Comparison of ENCODE assay signal across 12 mouse cellular contexts in the genomic region with DNA sequence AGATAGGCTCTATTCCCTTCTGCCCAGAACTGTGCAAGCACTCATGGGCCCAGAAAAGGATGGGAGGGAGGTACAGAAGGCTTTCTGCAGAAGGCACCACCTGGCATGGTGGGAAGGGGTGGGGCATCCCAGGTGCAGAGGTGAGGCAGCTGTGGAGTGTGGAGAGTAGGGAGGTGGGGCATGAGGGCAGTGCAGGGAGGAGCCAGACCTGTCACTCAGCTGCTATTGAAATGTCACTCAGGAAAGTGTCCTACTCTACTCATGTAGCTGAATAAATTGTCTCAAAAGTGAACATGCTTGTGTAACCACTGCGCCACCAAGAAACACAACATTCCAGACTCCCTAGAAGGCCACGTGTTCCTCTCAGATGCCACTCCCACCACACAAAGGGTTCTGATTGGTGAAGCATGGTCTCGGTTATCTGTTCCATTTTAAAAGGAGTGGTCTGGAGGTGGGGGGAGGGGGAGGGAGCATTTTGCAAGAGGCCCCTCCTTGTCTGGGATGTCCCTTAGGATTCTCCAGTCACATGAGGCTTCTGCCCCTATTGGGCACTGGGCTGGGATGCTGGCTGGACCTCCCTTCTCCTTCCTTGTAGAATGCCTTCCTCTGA. TPM values are rescaled to one million over a fixed set of nuclear protein-coding genes. Genes with fewer than 3 reads are reported as not detected.
DNase-seq lines count a peak whose midpoint lies in the region; ATAC-seq and TF ChIP-seq lines count a peak whose summit lies in the region.
"Had no signal": no experiment of that assay in that cellular context is flagged by ENCODE, and none has a peak within 500 bp of the region (broad histone marks: within the 10 kb centered on the region; RNA-seq: fewer than 3 reads in every experiment).

No protein-coding gene starts in this region.

- H3K4me2 ChIP-seq in hindbrain, embryonic 13.5 days = no peak overlapping the region
- no peak overlapping the region for H3K4me2 ChIP-seq in hindbrain, embryonic 14.5 days (replicated peaks)
- no peak overlapping the region for H3K4me2 ChIP-seq in embryonic facial prominence, embryonic 14.5 days (ENCODE audit: low read depth, low read length)
- H3K4me2 ChIP-seq in lung, postnatal 0 days (replicated peaks; ENCODE audit: low read depth, low read length) = no peak overlapping the region

- H3K4me1 ChIP-seq in hindbrain, embryonic 13.5 days (replicated peaks) = peaks cover 85% of the 10 kb centered on the region
- H3K4me1 ChIP-seq in hindbrain, embryonic 14.5 days (replicated peaks; ENCODE audit: control insufficient read depth, insufficient read depth, low read length) = peaks cover 60% of the 10 kb centered on the region
- H3K4me1 ChIP-seq in embryonic facial prominence, embryonic 14.5 days (ENCODE audit: control insufficient read depth, insufficient read depth, low read length) = peaks cover 42% of the 10 kb centered on the region
- H3K4me1 ChIP-seq in lung, postnatal 0 days (ENCODE audit: insufficient read depth, low read depth, low read length) = peaks cover 45% of the 10 kb centered on the region; the same call in 1 of the 2 replicates

- DNase-seq in hindbrain, embryonic 14.5 days (ENCODE audit: low spot score) = no peak
- peak; percentile 18 for DNase-seq in ES-CJ7 (ENCODE audit: low read depth, low spot score)
- no peak for DNase-seq in embryonic facial prominence, embryonic 14.5 days (ENCODE audit: low spot score)
- peak; percentile 83 for DNase-seq in lung, postnatal 0 days (ENCODE audit: low spot score)
- DNase-seq in frontal cortex, postnatal 25 days (ENCODE audit: low spot score in 2 of 2) = no peak
- no peak for DNase-seq in spleen, postnatal 10 days (ENCODE audit: low spot score in 2 of 2)
- no peak for DNase-seq in kidney, adult 18-20 months
- DNase-seq: adrenal gland, adult 8-10 months; cerebellum, adult 11-12 months; gastrocnemius, postnatal 10 days; kidney, postnatal 4 days had no signal

- H3K9me3 ChIP-seq in hindbrain, embryonic 13.5 days = no peaks in the 10 kb centered on the region
- H3K9me3 ChIP-seq in hindbrain, embryonic 14.5 days (ENCODE audit: control insufficient read depth, low read length) = no peaks in the 10 kb centered on the region
- no peaks in the 10 kb centered on the region for H3K9me3 ChIP-seq in embryonic facial prominence, embryonic 14.5 days (ENCODE audit: control insufficient read depth, low read length)
- no peaks in the 10 kb centered on the region for H3K9me3 ChIP-seq in lung, postnatal 0 days (ENCODE audit: low read length)

- no peak overlapping the region for H3K4me3 ChIP-seq in hindbrain, embryonic 13.5 days
- H3K4me3 ChIP-seq in hindbrain, embryonic 14.5 days (replicated peaks; ENCODE audit: low read length) = no peak overlapping the region
- no peak overlapping the region for H3K4me3 ChIP-seq in embryonic facial prominence, embryonic 14.5 days (ENCODE audit: low read depth, low read length)
- no peak overlapping the region for H3K4me3 ChIP-seq in lung, postnatal 0 days (ENCODE audit: low read depth, low read length)

- WGBS in hindbrain, embryonic 13.5 days = 37% methylated on average over 3 of the region's 3 CpGs
- 26% methylated on average over 3 of the region's 3 CpGs for WGBS in hindbrain, embryonic 14.5 days
- 42% methylated on average over 3 of the region's 3 CpGs for WGBS in embryonic facial prominence, embryonic 14.5 days
- 26% methylated on average over 3 of the region's 3 CpGs for WGBS in lung, postnatal 0 days

- no peaks in the 10 kb centered on the region for H3K27me3 ChIP-seq in hindbrain, embryonic 13.5 days
- H3K27me3 ChIP-seq in hindbrain, embryonic 14.5 days (ENCODE audit: control insufficient read depth, insufficient read depth, low read length) = no peaks in the 10 kb centered on the region
- no peaks in the 10 kb centered on the region for H3K27me3 ChIP-seq in embryonic facial prominence, embryonic 14.5 days (replicated peaks; ENCODE audit: control insufficient read depth, insufficient read depth, low read length)
- H3K27me3 ChIP-seq in lung, postnatal 0 days (replicated peaks; ENCODE audit: insufficient read depth, low read length) = no peaks in the 10 kb centered on the region

- ATAC-seq in hindbrain, embryonic 13.5 days (ENCODE audit: low FRiP score) = no peak
- ATAC-seq in hindbrain, embryonic 14.5 days (ENCODE audit: low FRiP score) = no peak
- ATAC-seq in embryonic facial prominence, embryonic 14.5 days (ENCODE audit: low read depth) = peak; percentile 16; the same call in 1 of the 2 replicates
- peak; percentile 69 for ATAC-seq in lung, postnatal 0 days

- no peak for TF ChIP-seq CTCF in lung, postnatal 0 days (IDR thresholded peaks at IDR 0.05)

- peaks cover 31% of the 10 kb centered on the region for H3K36me3 ChIP-seq in hindbrain, embryonic 13.5 days
- H3K36me3 ChIP-seq in hindbrain, embryonic 14.5 days (replicated peaks; ENCODE audit: control insufficient read depth, insufficient read depth) = peaks cover 27% of the 10 kb centered on the region
- H3K36me3 ChIP-seq in embryonic facial prominence, embryonic 14.5 days (ENCODE audit: control insufficient read depth, insufficient read depth, low read length) = peaks cover 31% of the 10 kb centered on the region
- no peaks in the 10 kb centered on the region; the same call in 1 of the 2 replicates for H3K36me3 ChIP-seq in lung, postnatal 0 days (ENCODE audit: insufficient read depth, low read length)

- H3K27ac ChIP-seq in hindbrain, embryonic 13.5 days = peak overlapping the region; percentile 46
- no peak overlapping the region for H3K27ac ChIP-seq in hindbrain, embryonic 14.5 days
- H3K27ac ChIP-seq in embryonic facial prominence, embryonic 14.5 days (replicated peaks; ENCODE audit: low read depth, low read length) = no peak overlapping the region
- H3K27ac ChIP-seq in lung, postnatal 0 days (ENCODE audit: low read length) = no peak overlapping the region

- no peak for TF ChIP-seq EP300 in lung, postnatal 0 days (IDR thresholded peaks at IDR 0.05)

- H3K9ac ChIP-seq in hindbrain, embryonic 13.5 days = no peak overlapping the region
- H3K9ac ChIP-seq in hindbrain, embryonic 14.5 days = no peak overlapping the region
- no peak overlapping the region for H3K9ac ChIP-seq in embryonic facial prominence, embryonic 14.5 days (ENCODE audit: low read depth, low read length)
- no peak overlapping the region for H3K9ac ChIP-seq in lung, postnatal 0 days (replicated peaks; ENCODE audit: low read depth)

RNA-seq across cellular contexts. Expression of a gene that starts 41.6 kb away (rescaled TPM):
- 58.5 and 65.3 TPM in 2 replicates for polyA plus RNA-seq in hindbrain, embryonic 13.5 days (2015; fragmentation: Nextera tagmentation; extraction: Ambion mirVana)
- 70.0 and 70.6 TPM in 2 replicates for polyA plus RNA-seq in hindbrain, embryonic 14.5 days (2014; fragmentation: Nextera tagmentation; extraction: Ambion mirVana)
- 31.3 and 36.6 TPM in 2 replicates for polyA plus RNA-seq in embryonic facial prominence, embryonic 14.5 days (2014; fragmentation: Nextera tagmentation; extraction: Ambion mirVana)
- 18.0 and 20.2 TPM in 2 replicates for polyA plus RNA-seq in lung, postnatal 0 days (2015; fragmentation: Nextera tagmentation; extraction: Ambion mirVana)

Comparison
In these comparisons a context has a peak if more than half of its experiments do, and no peak if none do; other contexts are left out.
1. ATAC-seq: peak in embryonic facial prominence, embryonic 14.5 days (single experiment) and lung, postnatal 0 days (single experiment); none in hindbrain, embryonic 13.5 days (single experiment) and hindbrain, embryonic 14.5 days (single experiment).
2. DNase-seq: peak in ES-CJ7 (single experiment) and lung, postnatal 0 days (single experiment); none in hindbrain, embryonic 14.5 days (single experiment), embryonic facial prominence, embryonic 14.5 days (single experiment), frontal cortex, postnatal 25 days (0 of 2), spleen, postnatal 10 days (0 of 2) and kidney, adult 18-20 months (single experiment).